Mouse (Mus musculus) lung, embryonic 14.5 days (tissue): ENCODE data around the gene Magea6. TPM values are rescaled to one million over a fixed set of nuclear protein-coding genes. Genes with fewer than 3 reads are reported as not detected.
"Not testable (repeated sequence)": the region's sequence is repeated elsewhere in the genome, so short reads cannot be mapped to it uniquely, and the experiment has no call there.

Experiments
- ATAC-seq: fragments of 200-750 bp; cut with Nextera tagmentation; 2 replicates; pipeline ENCODE4 v1.8.0; 2017; ENCODE audit warnings: mild to moderate bottlenecking, moderate TSS enrichment, moderate library complexity; ENCODE audit not compliant: insufficient read depth
- DNase-seq: peaks from one replicate; pipeline ENCODE4 v3.0.0-alpha.2; 2015
- H3K27ac ChIP-seq: fragments of 300-500 bp; sonication (generic); 2 replicates; pipeline ENCODE4 v1.5.1; 2014; ENCODE audit warnings: low read depth, mild to moderate bottlenecking, moderate library complexity
- H3K27me3 ChIP-seq: fragments of 300-500 bp; sonication (generic); 2 replicates; pipeline ENCODE4 v1.6.1; 2014; ENCODE audit warnings: low read length, control low read depth; ENCODE audit not compliant: insufficient read depth
- H3K36me3 ChIP-seq: fragments of 300-500 bp; sonication (generic); 2 replicates; pipeline ENCODE4 v1.6.1; 2014; ENCODE audit warnings: control low read depth; ENCODE audit not compliant: insufficient read depth
- H3K4me1 ChIP-seq: fragments of 300-500 bp; sonication (generic); 2 replicates; pipeline ENCODE4 v1.6.1; 2014; ENCODE audit warnings: antibody characterized with exemption, control low read depth; ENCODE audit not compliant: insufficient read depth
- H3K4me2 ChIP-seq: fragments of 300-500 bp; sonication (generic); 2 replicates; pipeline ENCODE4 v1.6.1; 2014; ENCODE audit warnings: mild to moderate bottlenecking
- H3K4me3 ChIP-seq: fragments of 300-500 bp; sonication (generic); 2 replicates; pipeline ENCODE4 v1.5.1; 2014; ENCODE audit warnings: low read depth, low read length
- H3K9ac ChIP-seq: fragments of 300-500 bp; sonication (generic); 2 replicates; pipeline ENCODE4 v1.6.1; 2014
- H3K9me3 ChIP-seq: fragments of 300-500 bp; sonication (generic); 2 replicates; pipeline ENCODE4 v1.6.1; 2016; ENCODE audit warnings: low read depth, low read length, control low read depth
- WGBS: fragments of 180-500 bp; shearing (Covaris S2); extraction: QIAGEN DNeasy Blood & Tissue Kit; methylation state at CpG from one replicate; pipeline ENCODE4 v1.1.7; 2014; 5-methylcytosine and 5-hydroxymethylcytosine counted together
- polyA plus RNA-seq: library from polyadenylated mRNA; unstranded; fragments of >200 nt; fragmentation: Nextera tagmentation; extraction: Ambion mirVana; gene quantifications from 2 replicates; pipeline ENCODE4 v1.2.1, GENCODE M21; 2014

Magea6 gene
- not detected in 2 replicates for polyA plus RNA-seq

- not testable (repeated sequence) for H3K27ac ChIP-seq, DNase-seq, H3K4me1 ChIP-seq, H3K9ac ChIP-seq, H3K27me3 ChIP-seq, H3K4me3 ChIP-seq, ATAC-seq, H3K9me3 ChIP-seq, H3K36me3 ChIP-seq, H3K4me2 ChIP-seq
- 65% methylated on average over 1 of the region's 1 CpGs for WGBS
These were observed at the start of gene Magea6 for GRCm38 (mm10) chrX:154935887-154936286. TSS of gene Magea6 (minus strand) at chrX:154935987.

DNA sequence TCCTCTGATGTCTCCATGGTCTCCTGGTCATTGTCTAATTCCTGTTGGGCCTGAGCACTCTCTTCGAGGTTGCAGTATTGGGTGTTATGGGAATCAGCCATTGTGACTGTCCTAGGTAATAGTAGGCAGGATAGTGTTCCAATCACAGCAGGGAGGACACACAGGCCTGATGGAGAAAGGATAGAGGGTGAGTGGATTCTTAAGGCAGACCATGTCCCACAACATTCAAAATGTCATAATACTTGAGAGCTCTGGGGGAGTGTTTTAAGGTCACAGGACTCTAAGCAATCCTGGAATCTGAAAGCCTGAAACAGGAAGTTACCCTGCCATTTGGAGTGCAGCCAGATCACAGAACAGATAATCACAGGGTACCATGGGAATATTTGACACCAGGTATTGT lies 13.6 kb upstream of the Magea6 start, which contains the start of gene Magea3:
TSS of gene Magea3 (minus strand) at position 101 of the 400 bp plus-strand sequence.
- H3K27ac ChIP-seq, H3K9ac ChIP-seq, H3K4me3 ChIP-seq, H3K27me3 ChIP-seq, H3K4me1 ChIP-seq, H3K4me2 ChIP-seq, DNase-seq, H3K9me3 ChIP-seq, ATAC-seq, H3K36me3 ChIP-seq: not testable (repeated sequence)
- WGBS: 60% methylated on average over 1 of the region's 1 CpGs

DNA sequence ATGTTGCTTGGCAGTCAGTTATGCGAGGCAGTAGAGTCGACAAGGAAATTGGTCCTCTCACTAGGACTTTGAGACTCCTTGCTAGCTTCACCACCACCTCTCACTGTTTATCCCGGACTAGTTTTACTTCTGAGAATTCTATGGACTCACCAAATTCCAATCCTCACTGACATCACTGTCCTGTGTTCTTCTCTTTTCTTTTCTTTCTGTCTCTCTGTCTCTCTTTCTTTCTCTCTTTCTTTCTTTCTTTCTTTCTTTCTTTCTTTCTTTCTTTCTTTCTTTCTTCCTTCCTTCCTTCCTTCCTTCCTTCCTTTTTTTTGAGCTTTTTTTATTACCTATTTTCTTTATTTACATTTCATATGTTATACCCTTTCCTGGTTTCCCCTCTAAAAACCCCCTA lies 45.6 kb downstream of the Magea6 start, which contains the start of gene Cldn34b1:
TSS of gene Cldn34b1 (minus strand) at position 101 of the 400 bp plus-strand sequence.
- H3K27ac ChIP-seq, H3K9ac ChIP-seq, H3K36me3 ChIP-seq, H3K4me3 ChIP-seq, H3K4me1 ChIP-seq, H3K9me3 ChIP-seq, DNase-seq, H3K27me3 ChIP-seq, H3K4me2 ChIP-seq, ATAC-seq: not testable (repeated sequence)
- WGBS: 79% methylated on average over 3 of the region's 3 CpGs

Other genes starting within 250 kb of the Magea6 start
- gene Cldn34b1, start 45.7 kb downstream of the Magea6 start, polyA plus RNA-seq: not detected in 2 replicates
- gene Magea3, start 13.5 kb upstream of the Magea6 start, polyA plus RNA-seq: not detected in 2 replicates
- gene Magea8, start 59.9 kb upstream of the Magea6 start, polyA plus RNA-seq: not detected in 2 replicates
- not detected in 2 replicates for gene Magea5, start 127.2 kb upstream of the Magea6 start, polyA plus RNA-seq
- not detected in 2 replicates for gene Magea1, start 153.8 kb upstream of the Magea6 start, polyA plus RNA-seq
- not detected in 2 replicates for gene Magea2, start 157.7 kb upstream of the Magea6 start, polyA plus RNA-seq
- not detected in 2 replicates for gene Cldn34b2, start 192.4 kb upstream of the Magea6 start, polyA plus RNA-seq